Mouse (Mus musculus) erythroblast, adult 5-6 weeks (primary cell): ENCODE results near the gene Rab36. TPM values are rescaled to one million over a fixed set of nuclear protein-coding genes. Genes with fewer than 3 reads are reported as not detected.

Experiments used
- ATAC-seq: replicated peaks from 2 replicates; pipeline ENCODE4 v1.8.0; 2016; ENCODE audit warnings: moderate number of reproducible peaks, mild to moderate bottlenecking, moderate TSS enrichment, inconsistent platforms; ENCODE audit not compliant: poor library complexity, low FRiP score, severe bottlenecking
- total RNA-seq, 2 experiments: library from RNA; stranded (forward) in 1 of 2; stranded (reverse) in 1 of 2; fragments of 150-400 nt in 1 of 2; fragments of 200-764, 138-1000 nt in 1 of 2; gene quantifications; 2 replicates each; pipeline versions ENCODE4 v1.2.3 to v1.2.4; 2015 to 2017; ENCODE audit warnings: low replicate concordance in 2 of 2

The Rab36 gene
- total RNA-seq (2015; ENCODE audit: low replicate concordance) (1.3 TPM in 1 of 2 replicates, not detected in the other), total RNA-seq (2017; ENCODE audit: low replicate concordance) (1.4 TPM in 1 of 2 replicates, not detected in the other)

DNA sequence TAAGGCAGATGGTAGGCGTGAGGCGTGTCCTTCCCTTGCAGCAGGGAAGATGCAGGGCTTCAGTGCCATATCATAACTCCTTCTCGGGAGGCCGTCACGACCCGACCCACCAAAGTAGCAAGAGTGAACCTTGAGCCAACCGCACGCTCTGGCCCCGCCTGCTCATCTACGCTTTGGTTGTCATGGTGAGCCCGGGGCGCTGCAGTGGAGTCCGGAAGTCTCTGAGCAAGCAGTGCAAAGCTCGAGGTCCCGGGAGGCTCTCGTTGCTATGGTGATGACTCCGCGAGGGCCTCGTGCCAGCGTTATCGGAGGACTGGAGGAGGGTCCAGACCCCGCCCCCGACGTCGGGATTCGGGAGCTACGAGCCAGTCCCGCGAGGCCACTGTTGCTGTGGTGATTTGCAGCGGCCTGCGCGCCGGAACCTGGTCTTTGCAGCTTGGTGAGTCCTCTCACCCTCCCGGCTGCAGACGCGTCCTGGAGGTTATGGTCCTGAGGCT is at the start of gene Rab36:
Gene Rab36, plus strand, starts transcription at position 176 of the 497 bp plus-strand sequence.
- no peak for ATAC-seq

DNA sequence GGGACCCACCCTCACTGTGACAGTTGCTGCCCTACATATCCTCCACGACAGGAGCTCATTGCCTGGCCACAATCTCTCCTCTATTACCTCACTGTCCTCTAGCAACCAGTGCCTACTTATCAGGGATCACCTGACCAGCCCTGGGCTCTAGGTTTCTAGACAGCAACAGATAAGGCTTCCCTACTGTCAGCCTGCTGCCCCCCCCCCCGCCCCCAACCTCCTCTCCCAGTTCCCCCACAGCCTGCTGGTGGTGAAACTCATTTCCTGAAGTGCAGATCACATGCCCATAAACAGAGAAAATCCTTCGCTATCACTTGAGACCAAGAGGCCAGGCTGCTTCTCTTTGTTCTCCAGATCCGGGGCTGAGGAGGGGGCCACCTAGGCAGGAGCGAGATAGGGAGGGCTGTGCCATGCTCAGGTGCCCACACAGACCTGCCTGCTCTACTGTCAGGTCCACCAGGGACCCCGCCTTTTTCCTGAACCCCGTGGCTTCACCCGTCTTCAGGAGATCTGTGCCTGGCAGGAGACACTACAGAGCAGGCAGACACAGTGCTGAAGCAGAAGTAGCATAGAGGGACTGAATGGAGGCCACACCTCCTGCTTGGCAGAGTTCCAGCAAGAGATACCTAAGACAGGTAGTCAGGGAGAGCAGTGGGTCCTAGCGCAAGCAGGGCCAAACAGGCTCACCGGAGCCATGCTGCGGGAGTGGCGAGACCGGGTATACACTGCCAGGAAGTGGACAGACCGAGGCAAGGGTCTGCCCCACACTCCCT is 49.0 kb upstream of the Rab36 start:
- no peak for ATAC-seq

DNA sequence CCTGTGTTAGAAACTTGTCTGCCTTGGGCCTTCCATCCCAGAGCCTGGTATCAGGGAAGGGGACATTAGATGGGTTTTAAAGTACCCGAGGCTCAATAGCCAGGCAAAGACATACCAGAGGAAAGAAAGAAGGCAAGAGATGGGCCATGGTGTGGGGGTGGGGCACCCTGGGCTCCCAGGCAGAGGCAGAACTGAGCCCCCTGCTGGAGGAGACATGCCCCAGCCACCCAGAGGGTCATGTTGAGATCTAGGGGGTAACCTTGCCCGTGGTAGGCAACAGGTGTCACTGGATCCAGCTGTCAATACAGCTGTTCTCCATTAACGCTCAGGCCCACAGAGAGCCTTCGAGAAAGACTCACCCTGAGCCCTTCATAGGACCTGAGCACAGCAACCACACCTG is 47.0 kb upstream of the Rab36 start:
- no peak for ATAC-seq

- ATAC-seq, result no peak; the same call in 1 of the 2 replicates
These were observed 46.1 kb upstream of the Rab36 start for GRCm38 (mm10) chr10:74990584-74991322.

- ATAC-seq, result no peak
These were observed 42.0 kb upstream of the Rab36 start for GRCm38 (mm10) chr10:74994863-74995262.

DNA sequence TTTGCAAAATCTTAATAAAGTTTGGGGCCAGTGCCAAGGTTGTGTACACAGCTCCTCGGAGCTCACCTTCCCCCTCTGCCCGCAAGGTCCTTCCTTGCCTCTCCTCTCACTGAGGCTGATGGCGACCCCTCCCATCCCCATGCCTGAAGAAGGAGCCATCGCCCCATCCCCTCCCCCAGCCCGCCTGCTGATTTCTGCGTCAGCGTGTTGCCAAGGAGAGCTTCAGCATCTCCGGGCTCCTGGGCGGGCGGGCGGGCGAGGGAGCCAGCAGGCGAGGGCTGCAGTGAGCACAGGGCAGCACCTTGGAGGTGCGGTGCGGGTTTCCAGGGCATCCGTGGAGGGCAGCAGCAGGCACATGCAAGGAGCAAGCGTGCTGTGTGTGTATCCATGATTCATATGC is 41.5 kb upstream of the Rab36 start:
- no peak for ATAC-seq

GRCm38 (mm10) chr10:75001391-75001790 is 35.5 kb upstream of the Rab36 start:
- no peak for ATAC-seq

- no peak for ATAC-seq
These were observed 32.8 kb upstream of the Rab36 start for GRCm38 (mm10) chr10:75004067-75004466.

DNA sequence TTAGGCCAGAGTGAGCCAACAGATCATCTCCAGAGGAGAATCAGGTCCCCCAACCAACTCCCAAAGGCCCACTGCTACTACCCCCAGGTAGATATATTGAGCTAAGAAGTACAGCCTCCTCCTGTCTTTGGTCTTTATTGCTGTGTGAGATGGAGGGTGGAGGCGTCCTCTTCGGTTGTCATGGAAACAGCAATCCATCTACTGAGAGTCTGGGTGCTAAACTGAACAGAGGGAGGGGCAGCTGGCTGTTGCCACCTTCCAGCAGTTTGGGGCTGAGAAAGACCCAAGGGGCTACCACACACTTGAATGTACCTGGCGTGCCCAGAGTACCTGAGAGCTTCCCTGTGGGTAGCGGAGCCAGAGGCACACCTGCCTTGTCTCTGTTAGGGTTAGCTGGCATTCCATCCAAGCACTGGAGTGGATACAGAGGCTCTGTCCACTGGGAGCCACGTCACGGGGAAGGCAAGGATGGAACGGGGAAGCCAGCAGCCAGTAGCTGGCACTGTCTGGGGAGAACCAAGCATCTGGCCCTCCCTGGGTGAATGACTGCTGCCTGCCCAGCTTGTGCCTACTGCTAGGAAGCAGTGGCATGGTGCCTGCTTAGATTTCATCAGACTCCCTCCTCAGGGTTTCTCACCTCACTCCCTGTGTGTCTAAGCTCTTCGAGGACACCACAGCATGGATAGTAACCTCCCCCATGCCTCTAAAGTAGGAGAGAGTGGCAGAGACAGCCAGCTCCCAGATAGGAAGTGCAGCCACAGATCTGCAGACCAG is 29.8 kb upstream of the Rab36 start:
- ATAC-seq, result no peak

- no peak for ATAC-seq
These were observed 26.2 kb upstream of the Rab36 start for GRCm38 (mm10) chr10:75010704-75011103.

- no peak for ATAC-seq
These were observed 21.4 kb upstream of the Rab36 start for GRCm38 (mm10) chr10:75015465-75015864.

DNA sequence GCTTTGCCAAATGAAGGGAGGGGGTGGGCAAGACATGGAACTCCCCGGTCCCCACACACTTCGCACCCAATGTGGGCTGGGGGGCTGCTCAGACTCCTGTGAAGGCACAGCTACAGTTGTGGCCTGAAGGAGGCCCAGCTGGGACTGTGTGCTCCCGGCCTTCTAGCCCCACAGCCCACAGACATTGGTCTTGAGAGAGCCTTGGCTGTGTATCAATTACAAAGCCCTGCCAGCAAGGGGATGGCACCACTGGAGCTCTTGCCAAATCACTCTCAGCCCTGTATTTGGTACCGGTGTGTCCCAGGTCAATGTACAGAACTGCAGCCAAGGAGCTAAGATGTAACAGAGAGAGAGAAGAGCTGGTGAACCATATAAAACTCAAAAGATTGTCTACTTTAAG is 20.4 kb upstream of the Rab36 start:
- no peak for ATAC-seq

GRCm38 (mm10) chr10:75020271-75020670 is 16.6 kb upstream of the Rab36 start:
- no peak for ATAC-seq

DNA sequence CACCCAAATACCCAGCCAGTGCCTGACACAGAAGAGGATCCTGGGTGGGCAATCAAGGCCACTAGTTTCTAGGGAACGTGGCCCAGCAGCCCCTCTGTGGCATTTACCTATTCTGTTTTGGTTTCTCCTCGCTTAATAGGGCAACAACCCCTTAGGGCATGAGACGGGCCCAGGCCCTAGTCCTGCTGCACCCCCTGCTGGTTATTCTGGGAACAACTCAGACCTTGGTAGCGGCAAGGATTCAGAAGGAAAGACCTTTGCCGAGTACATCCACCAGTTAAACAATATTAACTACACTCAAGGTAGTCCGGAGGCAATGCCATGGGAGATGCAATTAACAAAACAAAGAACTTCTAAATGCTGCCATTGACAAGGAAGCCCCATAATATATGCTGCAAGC is 15.7 kb upstream of the Rab36 start:
- no peak; the same call in 1 of the 2 replicates for ATAC-seq

DNA sequence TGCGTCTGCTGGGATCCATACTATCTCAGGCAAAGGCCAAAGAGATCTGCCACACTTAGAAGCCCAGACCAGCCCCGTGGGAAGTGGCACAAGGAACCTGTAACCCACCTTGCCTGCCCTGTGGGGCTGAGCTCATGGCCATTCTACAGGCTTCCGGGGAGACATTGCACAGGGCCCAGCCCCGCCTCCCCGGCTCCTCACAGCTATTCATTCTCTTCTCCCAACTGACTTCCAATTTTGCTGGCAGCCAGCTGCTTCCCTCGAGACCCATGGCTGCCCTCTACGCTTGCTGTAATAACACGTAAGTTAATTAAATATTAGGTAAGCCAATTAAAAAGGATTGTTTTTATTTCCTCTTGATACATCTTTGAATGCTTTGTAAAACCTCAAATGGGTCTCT is 10.4 kb upstream of the Rab36 start:
- ATAC-seq, result no peak

DNA sequence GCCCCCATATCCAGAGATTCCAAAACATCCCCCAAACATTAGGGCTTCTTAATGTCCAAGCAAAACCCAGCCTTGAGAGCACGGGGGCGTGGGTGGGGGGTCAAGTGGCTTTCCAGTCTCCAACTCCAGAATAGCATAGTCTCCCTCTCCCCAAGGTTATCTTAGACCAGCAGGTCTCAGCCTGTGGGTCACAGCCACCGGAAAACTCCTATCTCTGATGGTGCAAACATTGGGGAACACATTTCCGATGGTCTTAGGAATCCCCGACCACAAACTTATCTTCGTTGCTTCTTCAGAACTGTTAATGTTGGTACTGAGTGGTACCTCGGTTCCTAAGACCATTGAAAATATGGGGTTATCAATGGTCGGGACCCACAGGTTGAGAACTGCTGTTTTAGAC is 8.1 kb upstream of the Rab36 start:
- no peak for ATAC-seq

- no peak for ATAC-seq
These were observed 7.2 kb upstream of the Rab36 start for GRCm38 (mm10) chr10:75029677-75030076.

DNA sequence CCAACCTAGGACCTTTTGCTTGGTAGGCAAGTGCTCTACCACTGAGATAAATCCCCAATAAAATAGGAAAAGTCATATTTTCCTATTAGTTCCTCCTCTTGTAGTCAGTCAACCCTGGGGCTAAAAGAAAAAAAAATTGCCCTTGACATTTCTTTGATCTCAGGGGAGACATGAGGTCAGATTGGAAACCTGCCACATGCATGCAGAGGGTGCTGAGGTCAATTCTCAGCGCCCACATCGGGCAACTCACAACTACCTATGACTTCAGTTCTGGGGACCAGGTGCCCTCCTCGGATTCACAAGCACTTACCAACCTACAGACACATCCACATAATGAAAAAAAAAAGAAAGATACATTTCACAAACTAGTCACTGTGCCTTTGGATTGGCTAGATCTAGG is 6.6 kb upstream of the Rab36 start:
- ATAC-seq, result no peak

GRCm38 (mm10) chr10:75031345-75032114 is 5.3 kb upstream of the Rab36 start:
- no peak for ATAC-seq
